Mouse (Mus musculus) kidney, postnatal 4 days (tissue): ENCODE data around the gene Sebox.
A peak's percentile ranks its signal among the peaks of the same experiment; 100 is the strongest.
"Not testable (repeated sequence)": the region's sequence is repeated elsewhere in the genome, so short reads cannot be mapped to it uniquely, and the experiment has no call there.

Source experiments
- DNase-seq, 2 experiments: peaks; one replicate each; pipeline ENCODE4 v3.0.0; 2021; ENCODE audit warnings: mixed read lengths in 2 of 2

Sebox gene

DNA sequence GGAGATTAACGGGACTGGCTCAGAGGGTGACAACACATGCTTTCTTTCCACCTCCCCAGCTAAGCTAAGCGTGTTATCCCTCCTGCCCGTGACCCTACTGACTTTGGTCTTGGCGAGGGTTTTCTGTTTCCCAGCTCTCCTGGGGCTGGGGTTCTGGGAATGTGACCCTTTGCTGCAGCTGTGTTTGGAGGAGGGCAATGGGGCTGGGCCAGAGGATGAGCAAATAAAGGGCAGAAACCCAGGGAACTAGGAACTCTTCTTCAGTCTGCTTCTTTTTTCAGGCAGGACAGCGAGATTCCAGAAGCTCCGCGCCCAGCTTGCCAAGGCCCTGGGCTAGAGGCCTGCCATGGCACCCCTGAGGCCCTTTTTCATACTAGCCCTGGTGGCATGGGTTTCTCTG is 4.2 kb upstream of the Sebox start, which contains the start of gene Vtn:
Gene Vtn, plus strand, starts transcription at position 88 of the 400 bp plus-strand sequence.
- DNase-seq, result no peak

DNA sequence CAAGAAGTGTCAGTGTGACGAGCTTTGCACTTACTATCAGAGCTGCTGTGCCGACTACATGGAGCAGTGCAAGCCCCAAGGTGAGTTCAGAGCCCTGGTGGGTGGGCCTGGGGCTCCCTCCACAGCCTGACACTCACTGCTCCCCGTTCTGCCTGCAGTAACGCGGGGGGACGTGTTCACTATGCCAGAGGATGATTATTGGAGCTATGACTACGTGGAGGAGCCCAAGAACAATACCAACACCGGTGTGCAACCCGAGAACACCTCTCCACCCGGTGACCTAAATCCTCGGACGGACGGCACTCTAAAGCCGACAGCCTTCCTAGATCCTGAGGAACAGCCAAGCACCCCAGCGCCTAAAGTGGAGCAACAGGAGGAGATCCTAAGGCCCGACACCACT is 3.7 kb upstream of the Sebox start:
- no peak for DNase-seq

DNA sequence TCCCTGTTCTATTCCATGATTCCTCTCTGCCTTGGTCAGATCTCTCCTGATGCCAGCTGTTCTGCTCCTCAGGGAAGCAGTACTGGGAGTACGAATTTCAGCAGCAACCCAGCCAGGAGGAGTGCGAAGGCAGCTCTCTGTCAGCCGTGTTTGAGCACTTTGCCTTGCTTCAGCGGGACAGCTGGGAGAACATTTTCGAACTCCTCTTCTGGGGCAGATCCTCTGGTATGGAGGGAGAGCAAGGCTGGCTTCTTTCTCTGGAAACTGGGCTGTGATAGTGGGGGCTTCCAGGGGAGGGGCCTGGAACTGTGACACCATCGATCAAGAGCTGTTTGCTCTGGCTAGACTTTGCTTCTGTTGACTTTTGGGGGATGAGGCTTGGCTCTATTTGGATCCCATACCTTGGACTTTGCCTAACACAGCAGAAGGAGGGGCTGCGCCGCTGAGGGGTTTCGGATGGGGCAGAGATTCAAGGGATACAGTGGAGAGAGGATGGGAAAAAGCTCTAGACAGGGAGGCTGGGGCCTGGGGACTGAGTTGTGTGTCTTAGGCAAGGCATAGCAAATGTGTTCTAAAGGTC is 2.5 kb upstream of the Sebox start:
- DNase-seq, result no peak

DNA sequence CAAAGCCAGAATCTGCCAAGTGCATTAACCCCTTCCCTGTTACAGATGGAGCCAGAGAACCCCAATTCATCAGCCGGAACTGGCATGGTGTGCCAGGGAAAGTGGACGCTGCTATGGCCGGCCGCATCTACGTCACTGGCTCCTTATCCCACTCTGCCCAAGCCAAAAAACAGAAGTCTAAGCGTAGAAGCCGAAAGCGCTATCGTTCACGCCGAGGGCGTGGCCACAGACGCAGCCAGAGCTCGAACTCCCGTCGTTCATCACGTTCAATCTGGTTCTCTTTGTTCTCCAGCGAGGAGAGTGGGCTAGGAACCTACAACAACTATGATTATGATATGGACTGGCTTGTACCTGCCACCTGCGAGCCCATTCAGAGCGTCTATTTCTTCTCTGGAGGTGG is 1.7 kb upstream of the Sebox start:
- DNase-seq, result no peak

DNA sequence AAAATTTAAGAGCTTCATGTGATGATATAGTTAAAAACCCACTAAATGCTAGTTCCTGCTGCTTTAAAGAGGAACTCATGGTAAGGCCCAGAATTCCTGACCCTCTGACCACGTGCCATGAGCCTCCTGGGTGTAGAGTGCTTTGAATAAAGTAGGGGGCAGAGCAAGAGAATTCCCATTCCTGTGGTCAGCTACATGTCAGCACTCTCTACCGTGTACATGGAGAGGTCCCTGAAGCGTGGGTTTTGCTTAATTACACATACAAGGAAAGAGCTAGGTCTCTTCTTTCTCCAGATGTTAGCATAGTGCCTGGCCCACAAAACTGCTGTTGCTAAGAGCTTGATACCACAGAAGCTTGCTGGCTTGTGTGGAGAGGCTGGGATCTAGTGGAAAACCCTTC is 2.2 kb downstream of the Sebox start:
- no peak for DNase-seq

DNA sequence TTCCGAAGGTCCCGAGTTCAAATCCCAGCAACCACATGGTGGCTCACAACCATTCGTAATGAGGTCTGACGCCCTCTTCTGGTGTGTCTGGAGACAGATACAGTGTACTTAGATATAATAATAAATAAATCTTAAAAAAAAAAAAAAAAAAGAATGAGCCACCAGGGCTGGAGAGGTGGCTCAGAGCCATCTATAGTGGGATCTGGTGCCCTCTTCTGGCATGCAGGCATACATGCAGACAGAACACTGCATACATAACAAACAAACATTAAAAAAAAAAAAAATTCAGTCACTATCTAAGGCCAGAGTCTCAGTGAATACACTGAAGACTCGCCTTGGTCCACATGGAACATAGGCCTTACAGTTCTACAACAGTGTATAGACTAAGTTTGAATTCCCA is 5.9 kb downstream of the Sebox start:
- peak; percentile 46 to 52 for DNase-seq

DNA sequence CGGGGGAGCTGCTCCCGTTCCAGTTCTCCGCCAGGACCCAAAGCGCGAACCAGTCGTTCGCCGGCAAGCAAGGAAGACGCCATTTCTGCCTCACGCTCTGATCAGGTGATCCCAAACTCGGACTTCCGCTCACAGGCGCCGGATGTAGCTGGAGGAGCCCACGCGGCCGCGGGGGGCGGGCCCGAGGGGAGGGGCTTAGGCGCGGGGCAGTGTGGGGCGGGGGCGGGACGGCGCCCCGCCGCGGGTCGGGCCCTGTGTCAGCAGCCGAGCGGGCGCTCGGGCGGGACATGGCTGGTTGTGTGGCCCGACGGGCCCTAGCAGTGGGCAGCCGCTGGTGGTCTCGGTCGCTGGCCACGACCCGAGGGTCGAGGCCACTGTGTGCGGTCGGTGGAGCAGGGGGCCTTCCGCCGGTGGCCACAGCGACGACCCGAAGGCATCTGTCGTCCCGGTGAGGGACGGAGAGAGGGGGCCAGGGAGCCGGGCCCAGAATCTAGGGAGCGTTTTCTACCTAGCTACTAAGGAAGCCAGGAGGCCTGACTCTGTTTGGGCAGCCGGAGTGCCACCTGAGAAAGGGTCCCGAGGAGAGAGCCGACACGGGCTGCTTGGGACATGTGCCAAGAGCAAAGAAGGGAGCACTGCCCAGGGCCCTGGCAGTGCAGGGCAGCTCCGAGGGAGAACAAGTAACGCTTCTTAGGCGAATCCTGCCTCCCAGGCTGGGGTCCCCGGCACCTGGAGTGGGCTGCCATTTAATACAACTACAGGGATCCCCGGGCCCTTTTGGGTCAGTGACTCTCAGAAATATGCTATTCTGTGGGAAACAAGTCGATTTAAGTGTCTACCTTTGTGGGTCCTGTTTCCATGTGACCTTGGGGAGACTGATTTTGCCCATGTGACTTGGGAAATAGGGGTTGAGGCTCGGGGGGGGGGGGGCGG is 9.0 kb downstream of the Sebox start, which contains the start of the genes Tmem199 and Poldip2:
Gene Tmem199, minus strand, starts transcription at position 148 of the 933 bp plus-strand sequence.
Gene Poldip2, plus strand, starts transcription at position 169 of the 933 bp plus-strand sequence.
- peak; percentile 93 to 96 for DNase-seq

DNA sequence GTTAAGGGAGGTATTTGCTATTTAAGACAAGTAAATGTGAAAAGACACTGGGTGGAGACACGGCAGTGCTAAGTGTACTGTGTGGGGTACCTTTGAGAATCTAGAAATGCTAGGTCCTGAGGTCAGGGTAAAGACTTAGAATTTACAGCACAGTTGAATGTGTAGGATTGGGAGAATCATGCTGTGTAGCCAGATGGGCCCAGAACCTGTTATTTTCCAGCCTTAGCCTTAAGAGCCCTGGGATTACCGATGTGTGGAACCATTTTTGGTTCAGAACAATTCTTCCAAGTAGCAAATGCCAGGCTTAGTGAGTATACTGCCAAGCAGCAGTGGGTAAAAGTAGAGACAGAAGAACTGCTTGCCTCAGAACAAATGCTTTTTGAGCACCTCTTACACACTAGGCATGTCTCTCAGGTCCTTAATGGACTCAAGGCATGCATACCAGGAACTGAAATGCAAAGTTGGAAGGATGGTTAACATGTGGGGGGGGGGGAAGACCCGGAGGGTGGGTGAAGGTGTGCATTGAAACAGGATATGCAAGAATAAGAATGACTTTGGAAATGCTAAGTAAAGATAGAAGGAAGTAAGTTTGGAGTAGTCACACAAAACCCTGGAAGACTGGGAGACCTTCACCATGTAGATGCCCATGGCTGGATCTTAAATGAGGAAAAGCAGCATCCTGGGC is 10.0 kb downstream of the Sebox start:
- DNase-seq, result no peak

DNA sequence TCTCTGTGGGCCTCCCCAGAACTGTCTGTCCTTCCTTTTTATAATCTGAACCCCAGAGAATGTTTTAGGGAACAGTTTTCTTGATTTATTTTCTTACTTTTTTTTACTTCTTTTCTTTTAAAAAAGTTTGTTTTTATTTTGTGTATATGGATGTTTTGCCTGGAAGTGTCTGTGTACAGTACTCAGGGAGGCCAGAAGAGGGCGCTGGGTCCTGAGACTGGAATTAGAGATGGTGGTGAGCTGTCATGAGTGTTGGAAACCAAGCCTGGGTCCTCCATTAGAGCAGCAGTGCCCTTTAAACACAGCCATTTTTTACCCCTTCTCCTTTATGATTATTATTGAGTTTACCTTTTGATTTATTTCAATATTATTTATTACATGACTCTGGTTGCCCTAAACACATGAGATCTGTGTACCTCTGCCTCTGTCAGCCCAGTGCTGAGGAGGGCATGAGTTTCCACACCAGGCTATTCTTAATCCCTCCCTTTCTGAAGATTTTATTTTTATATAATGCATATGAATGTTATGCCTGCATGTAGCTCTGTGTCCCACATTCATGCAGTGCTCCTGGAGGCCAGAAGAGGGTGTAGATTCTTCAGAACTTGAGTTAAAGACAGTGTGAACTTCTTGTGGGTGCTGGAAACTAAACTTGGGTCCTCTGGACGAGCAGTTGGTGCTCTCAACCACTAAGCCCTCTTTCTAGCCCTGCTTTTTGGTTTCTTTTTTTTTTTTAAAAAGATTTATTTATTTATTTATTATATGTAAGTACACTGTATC is 12.5 kb downstream of the Sebox start:
- peak in 1 of 2 experiments; percentile 22 for DNase-seq

DNA sequence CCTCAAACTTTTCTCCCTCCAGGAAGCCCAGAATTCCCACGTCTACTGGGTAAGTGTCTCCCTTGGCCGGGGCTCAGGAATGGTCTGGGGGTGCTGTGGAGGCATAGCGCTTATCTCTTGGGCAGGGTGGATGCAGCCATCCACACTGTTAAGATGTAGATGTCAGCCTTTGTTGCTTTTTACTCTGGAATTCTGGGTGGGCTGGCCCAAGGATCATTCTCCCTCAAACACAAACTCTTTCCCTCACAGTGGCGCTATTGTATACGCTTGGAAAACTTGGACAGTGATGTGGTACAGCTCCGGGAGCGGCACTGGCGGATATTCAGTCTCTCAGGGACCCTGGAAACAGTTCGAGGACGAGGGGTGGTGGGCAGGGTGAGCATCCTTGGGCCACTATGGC is 15.7 kb downstream of the Sebox start:
- no peak for DNase-seq

DNA sequence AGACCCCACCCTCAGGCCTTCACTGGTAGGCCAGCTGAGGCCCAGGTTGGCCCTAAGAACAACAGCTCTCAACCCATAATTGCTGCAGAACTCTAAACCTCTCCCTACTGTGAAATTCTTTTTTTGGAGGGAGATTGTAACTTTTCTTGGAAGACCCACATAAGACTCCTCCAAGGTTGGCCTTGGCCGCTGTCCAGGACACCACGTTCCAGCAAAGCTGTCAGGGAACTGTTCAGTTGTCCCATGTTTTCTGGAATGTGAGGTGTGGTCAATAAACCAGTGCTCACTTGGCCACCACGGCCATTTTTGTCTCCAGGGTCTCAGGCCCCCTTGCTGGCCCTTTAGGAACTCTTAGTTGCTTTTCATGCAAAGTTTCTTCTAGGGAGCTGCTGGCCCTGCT is 18.6 kb downstream of the Sebox start:
- no peak for DNase-seq

DNA sequence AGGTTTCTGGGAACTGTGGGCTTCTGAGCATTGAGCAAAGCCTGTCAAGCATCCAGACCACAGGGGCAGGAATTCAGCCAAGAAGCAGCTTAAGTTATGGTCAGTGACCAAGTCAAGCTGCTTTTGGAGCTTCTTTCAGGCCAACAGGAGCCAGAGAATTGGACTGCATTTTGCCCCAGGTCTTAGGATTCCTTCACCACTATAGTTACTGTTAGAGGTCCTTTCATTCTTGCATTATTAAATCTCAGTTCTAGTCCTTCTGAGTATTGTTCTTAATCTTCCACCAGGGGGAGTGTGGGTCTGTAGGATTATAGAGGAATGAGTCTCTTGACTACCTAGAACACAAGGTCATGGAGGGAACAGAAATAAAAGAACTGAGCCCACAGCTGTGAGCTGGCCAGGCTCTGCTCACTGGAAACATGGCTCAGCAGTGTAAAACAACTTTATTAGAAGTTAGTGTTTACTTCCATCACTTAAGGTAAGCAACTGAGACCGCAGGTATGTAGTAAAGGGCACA is 19.3 kb downstream of the Sebox start:
- peak; percentile 29 to 41 for DNase-seq

DNA sequence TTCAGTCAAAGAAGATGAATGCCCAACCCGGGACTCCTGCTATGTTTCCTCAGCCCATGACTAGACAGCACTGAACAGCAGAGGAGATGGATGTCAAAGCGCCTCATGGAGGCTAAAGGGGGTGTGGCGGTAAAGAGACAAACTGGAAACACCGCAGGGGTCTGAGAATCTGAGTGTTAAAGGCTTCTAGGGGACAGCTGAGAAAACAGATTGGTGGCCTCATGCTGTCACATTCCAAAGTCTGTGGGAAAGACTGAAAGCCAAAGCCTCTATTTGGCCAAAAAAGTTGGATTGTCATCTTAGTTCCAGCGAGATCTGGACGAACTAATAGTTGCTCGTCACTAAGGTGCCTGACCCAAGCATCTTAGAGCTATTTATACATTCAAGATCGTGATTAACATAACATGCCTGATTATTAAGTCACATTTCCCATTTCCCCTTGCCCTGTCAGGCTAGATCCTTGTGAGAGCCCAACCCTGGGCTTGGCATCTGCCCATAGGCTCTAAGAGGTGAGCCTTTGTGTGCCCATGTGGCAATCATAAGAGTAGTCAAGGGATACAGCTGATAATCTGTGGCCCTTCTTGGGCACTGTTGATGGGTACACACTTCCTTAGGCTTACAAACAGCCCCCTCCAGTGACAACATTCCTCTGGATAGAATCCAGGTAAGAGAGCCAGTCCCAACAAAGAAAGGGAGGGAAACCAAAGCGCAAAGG is 20.2 kb downstream of the Sebox start:
- DNase-seq, result no peak

DNA sequence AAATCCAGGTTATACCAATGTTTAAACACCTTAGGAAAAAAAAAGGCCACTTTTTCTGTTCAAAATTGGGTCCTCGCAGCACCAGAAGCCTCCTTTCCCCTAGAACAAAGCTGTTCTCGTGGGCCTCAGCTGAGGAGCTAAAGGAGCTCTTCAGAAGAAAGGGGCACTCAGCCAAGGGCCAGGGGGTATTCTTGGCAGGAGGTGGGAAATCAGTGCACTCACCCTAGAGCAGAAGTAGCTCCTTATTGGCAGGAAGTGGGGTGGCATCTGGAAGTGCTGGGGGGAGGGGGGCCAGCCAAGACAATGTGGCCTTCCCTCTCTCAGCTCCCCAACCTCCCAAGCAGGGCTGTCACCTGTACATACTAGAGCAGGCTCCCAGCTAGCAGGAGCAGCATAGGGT is 21.6 kb downstream of the Sebox start:
- DNase-seq, result no peak

DNA sequence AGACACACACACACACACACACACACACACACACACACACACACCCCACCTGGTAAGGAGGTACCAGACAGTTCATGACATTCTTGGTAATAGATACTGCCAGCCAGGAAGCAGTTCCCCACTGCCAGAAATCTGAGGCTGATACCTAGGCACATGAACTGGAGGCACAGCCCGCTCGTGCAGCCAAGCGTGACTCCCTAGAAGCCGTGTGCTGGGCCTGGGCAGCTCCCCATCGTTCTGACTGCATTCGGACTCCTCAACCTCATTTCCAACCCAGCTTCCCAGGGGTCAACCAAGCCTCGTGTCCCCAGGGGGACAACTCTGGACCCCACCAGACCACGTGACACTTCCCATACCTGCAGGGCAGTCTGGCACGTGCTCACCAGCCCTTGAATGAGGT is 25.5 kb downstream of the Sebox start:
- peak; percentile 41 to 48 for DNase-seq

DNA sequence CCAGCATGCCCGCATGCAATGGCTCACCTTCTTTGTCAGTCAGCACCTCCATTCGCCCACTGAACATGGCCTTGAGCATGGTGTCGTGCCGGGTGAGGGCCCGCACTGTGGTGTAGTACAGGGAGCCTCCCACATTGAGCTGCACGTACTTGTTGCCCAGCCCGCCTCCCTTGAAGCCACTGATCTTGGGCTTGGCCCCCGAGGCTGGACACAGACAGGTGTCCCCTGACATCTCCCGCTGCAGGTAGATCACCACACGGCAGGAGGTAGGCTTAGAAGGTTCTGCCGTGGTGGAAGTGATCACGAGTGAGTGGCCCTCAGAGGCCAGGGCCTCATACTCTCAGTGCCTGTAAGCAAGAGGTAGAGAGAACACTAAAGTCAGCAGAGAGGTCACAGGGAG is 26.8 kb downstream of the Sebox start:
- no peak for DNase-seq

DNA sequence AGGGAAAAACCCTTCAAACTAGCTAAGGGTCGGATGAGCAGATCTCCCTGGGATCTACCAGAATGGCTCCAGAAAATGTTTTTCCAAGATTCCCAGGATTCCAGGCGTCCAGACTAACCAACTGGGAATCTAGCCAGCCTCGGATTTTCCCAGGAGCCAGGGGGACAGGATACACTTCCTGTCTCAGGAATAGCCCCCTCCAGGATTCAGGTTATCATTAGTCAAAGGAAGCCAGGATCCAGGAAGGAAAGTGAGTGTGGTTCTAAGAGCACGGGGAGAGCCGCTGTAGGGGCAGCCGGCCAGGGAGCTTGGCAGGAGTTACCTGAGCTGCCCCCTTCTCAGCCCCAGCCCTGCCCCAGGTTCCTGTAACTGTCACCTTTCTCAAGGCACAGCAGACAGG is 27.8 kb downstream of the Sebox start:
- peak; percentile 54 to 69 for DNase-seq

DNA sequence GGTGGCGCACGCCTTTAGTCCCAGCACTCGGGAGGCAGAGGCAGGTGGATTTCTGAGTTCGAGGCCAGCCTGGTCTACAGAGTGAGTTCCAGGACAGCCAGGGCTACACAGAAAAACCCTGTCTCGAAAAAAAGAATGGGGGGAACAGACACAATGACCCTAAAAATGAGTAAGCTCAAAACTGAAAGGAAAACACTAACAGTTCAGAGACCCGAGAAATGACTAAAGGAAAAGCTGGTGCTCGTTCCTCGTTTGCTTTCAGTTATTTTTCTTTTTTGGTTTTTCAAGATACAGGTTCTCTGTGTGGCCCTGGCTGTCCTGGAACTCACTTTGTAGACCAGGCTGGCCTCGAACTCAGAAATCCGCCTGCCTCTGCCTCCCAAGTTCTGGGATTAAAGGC is 28.3 kb downstream of the Sebox start:
- DNase-seq, result not testable (repeated sequence)

DNA sequence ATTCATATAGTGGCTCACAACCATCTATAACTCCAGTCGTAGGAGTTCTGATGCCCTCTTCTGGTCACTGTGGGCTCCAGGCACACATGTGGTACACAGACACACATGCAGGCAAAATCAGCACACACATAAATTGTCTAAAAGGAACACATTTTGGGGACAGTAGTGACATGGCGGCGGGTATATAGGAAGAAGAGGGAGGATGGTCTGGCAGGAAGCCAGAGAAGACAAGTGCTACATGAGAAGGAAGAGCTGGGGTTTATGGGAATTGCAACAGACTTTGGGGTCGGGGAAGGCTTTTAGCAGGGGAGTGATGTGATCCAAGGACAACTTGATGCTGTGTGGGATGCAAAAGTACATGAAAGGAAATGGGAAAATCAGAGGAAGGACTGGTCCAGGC is 31.3 kb downstream of the Sebox start:
- no peak for DNase-seq

DNA sequence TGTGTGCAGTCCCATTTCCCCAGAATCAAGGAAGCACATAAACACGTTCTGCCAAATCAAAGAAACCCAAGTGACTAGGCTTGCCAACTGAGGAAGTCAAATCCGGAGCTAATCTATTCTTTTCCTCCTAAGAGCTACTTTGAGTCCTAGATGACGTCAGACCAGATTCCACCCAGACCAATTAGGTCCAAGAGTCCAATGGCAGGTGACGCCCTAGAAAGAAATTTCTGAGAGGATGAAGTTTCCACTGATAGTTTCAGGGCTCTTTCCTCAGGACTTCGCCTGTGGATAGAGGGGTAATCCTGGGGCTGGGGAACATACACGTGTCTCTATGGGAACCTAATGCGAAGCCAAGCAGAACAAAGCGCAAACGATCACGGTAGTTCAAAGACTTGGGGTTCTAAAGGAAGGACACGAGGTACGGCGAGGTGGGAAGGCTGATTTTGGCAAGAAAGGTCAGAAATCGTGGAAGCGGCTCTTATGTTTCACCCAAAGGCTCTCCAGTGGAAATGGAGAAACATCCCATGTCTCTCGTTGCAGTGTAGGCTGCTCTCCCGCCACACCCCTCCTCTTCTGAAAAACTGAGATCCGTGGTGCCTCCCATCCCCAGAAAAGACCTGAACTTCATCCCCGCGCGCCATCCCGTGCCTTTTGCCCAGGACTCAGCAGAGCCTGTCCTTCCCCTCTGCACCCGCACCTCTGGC is 32.3 kb downstream of the Sebox start:
- peak; percentile 29 to 54 for DNase-seq

DNA sequence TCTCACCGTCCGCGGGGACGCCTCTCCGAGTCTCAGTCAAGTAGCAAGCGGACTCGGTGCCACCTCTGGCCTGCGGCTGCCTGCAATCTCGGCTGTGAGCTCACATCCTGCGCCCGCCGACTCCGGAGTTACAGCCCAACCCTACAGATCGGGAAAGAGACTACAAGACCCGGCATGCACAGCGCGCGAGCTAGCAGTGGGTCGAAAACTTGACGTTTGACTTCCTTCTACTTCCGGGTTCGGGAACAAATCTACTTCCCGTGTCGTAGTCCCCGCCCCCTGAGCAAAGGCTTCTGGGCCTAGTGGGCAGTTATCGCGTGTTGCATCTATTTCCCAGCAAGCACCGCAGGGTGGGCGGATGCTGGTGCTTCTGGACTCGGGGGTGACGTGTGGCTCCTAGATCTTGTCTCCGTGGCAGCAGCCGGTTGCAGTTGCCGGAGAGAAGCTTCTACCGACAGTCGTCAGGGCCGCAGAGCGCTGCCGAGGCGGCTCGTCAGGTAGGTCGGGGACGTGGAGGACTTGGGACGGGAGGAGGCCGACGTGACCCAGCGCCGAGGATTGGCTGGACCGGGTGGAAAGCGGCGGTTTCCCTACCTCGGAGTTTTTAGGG is 32.9 kb downstream of the Sebox start, which contains the start of the genes Tnfaip1 and Ift20:
Gene Tnfaip1, minus strand, starts transcription at position 253 of the 610 bp plus-strand sequence.
Gene Ift20, plus strand, starts transcription at position 282 of the 610 bp plus-strand sequence.
- DNase-seq, result peak; percentile 98 to 99
